Mouse (Mus musculus) liver, embryonic 13.5 days (tissue): ENCODE measurements around the gene Pycr1. TPM values are rescaled to one million over a fixed set of nuclear protein-coding genes. Genes with fewer than 3 reads are reported as not detected.

Source experiments
- ATAC-seq: fragments of 200-750 bp; cut with Nextera tagmentation; 2 replicates; pipeline ENCODE4 v1.8.0; 2017; ENCODE audit warnings: low read depth, mild to moderate bottlenecking, moderate number of reproducible peaks, moderate library complexity
- DNase-seq: peaks from one replicate; pipeline ENCODE4 v3.0.0; 2022
- H3K27ac ChIP-seq: fragments of 300-500 bp; sonication (generic); 2 replicates; pipeline ENCODE4 v1.5.1; 2015; ENCODE audit warnings: moderate library complexity, mild to moderate bottlenecking, inconsistent platforms
- H3K27me3 ChIP-seq: fragments of 300-500 bp; sonication (generic); 2 replicates; pipeline ENCODE4 v1.6.1; 2015; ENCODE audit warnings: mild to moderate bottlenecking, inconsistent platforms
- H3K36me3 ChIP-seq: fragments of 300-500 bp; sonication (generic); 2 replicates; pipeline ENCODE4 v1.6.1; 2015; ENCODE audit warnings: mild to moderate bottlenecking, inconsistent platforms
- H3K4me1 ChIP-seq: fragments of 300-500 bp; sonication (generic); replicated peaks from 2 replicates; pipeline ENCODE4 v1.6.1; 2015; ENCODE audit warnings: inconsistent platforms
- H3K4me2 ChIP-seq: fragments of 300-500 bp; sonication (generic); 2 replicates; pipeline ENCODE4 v1.6.1; 2015; ENCODE audit warnings: inconsistent platforms, mild to moderate bottlenecking, moderate library complexity
- H3K4me3 ChIP-seq: fragments of 300-500 bp; sonication (generic); replicated peaks from 2 replicates; pipeline ENCODE4 v1.5.1; 2015; ENCODE audit warnings: mild to moderate bottlenecking, inconsistent platforms
- H3K9ac ChIP-seq: fragments of 300-500 bp; sonication (generic); 2 replicates; pipeline ENCODE4 v1.6.1; 2015; ENCODE audit warnings: mild to moderate bottlenecking, inconsistent platforms
- H3K9me3 ChIP-seq: fragments of 300-500 bp; sonication (generic); replicated peaks from 2 replicates; pipeline ENCODE4 v1.6.1; 2016; ENCODE audit warnings: inconsistent platforms
- WGBS: fragments of 180-500 bp; shearing (Covaris S2); methylation state at CpG from one replicate; pipeline ENCODE4 v1.1.7; 2015; ENCODE audit not compliant: insufficient replicate concordance; 5-methylcytosine and 5-hydroxymethylcytosine counted together
- polyA plus RNA-seq: library from polyadenylated mRNA; unstranded; fragments of >200 nt; fragmentation: Nextera tagmentation; extraction: Ambion mirVana; gene quantifications from 2 replicates; pipeline ENCODE4 v1.2.1, GENCODE M21; 2015

The Pycr1 gene
- polyA plus RNA-seq, 1 experiment from 2014 or later, result 6.0 TPM

DNA sequence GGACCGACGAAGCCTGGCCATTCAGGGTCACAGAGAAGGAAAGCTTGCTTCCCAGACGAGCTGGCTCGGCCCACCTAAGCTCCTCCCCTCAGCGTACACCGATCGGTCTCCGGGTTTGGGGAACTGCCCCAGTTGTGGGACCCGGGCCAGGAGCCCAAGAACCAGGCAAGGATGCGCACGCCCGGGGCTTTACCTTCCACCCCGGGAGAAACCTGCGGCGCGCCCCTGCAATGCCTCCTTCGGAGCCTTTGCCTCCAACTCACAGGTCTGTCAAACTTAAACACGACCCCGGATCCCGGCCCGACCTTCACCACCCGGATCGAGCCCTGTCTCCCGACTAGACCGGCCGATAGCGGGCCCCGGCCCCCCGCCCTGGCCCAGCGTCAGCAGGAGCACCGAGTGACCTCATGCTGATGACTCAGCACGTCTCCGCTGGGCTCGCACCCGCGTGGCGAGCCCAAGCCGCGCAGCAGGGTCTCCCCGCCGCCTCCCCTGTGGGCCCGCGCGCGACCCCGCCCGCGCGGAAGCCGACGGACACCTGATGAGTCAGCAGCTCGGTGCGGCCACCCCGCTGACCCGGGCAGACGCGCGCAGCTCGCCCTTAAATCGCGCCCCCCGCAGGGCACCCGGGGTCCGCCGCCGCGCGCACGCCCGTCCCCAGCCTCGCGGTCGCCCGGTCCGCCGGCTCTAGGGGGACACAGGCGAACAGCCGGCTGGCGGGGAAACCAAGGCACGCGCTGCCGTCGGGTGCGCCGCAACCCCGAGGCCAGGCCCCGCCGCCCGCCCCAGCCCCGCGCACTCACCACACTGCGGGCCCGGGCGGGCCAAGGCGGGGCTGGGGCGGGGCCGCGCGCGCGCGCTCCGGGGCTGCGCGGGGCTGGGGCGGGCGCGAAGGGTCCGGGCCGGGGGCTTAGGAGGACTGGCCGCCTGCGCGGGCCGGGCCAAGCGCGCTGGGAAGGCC lies 10.7 kb downstream of the Pycr1 start:
- Histone ChIP-seq H3K9me3 (no peaks in the 10 kb centered on the region), H3K36me3 (peaks cover 15% of the 10 kb centered on the region), H3K27me3 (no peaks in the 10 kb centered on the region), H3K4me2 (peak overlapping the region; percentile 85), H3K4me1 (peaks cover 65% of the 10 kb centered on the region), H3K9ac (peak overlapping the region; percentile 99), H3K27ac (peak overlapping the region; percentile 100), H3K4me3 (peak overlapping the region; percentile 91)
- under 1% methylated on average over 102 of the region's 116 CpGs for WGBS
- peak; percentile 75 for ATAC-seq
- peak; percentile 78 for DNase-seq

DNA sequence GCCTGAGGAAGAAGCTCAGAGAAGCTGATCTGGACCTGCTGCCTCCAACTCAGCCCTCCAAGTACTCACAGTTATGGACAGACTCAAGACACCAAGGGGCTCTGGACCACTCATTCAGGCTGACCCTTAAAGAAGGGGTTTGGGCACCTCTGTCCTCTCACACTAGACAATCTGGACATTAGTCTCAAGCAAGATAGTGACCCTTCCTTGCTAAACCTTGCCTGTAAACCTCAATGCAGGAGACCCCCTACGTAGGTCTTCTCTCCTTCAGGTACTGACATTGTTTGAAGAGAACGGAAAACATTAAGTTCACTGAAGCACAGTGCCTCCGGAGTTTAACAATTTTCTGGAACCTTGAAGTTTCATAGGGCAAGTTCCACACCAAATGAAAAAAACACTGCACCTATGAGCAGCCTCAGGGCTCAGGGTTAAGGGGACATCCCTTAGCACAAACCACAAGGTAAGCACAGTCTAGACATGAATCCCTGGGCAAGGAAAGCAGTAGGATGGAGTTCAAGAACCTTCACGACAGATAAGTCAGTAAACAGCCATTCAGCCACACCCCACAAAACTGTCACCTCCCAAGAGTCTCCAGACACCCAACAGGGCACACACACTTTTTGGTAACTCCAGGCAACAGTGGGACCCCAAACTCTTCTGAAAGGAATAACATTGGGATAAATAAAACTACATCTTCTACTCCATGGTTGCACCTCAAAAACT lies 11.7 kb downstream of the Pycr1 start:
- peaks cover 25% of the 10 kb centered on the region for H3K36me3 ChIP-seq
- WGBS, result 36% methylated on average over 4 of the region's 4 CpGs
- peak; percentile 53 for DNase-seq
- H3K9ac ChIP-seq, result peak overlapping the region; percentile 99
- peaks cover 75% of the 10 kb centered on the region for H3K4me1 ChIP-seq
- peak overlapping the region; percentile 91 for H3K4me3 ChIP-seq
- H3K27me3 ChIP-seq, result no peaks in the 10 kb centered on the region
- ATAC-seq, result peak; percentile 36
- peak overlapping the region; percentile 100 for H3K27ac ChIP-seq
- peak overlapping the region; percentile 85 for H3K4me2 ChIP-seq
- no peaks in the 10 kb centered on the region for H3K9me3 ChIP-seq

DNA sequence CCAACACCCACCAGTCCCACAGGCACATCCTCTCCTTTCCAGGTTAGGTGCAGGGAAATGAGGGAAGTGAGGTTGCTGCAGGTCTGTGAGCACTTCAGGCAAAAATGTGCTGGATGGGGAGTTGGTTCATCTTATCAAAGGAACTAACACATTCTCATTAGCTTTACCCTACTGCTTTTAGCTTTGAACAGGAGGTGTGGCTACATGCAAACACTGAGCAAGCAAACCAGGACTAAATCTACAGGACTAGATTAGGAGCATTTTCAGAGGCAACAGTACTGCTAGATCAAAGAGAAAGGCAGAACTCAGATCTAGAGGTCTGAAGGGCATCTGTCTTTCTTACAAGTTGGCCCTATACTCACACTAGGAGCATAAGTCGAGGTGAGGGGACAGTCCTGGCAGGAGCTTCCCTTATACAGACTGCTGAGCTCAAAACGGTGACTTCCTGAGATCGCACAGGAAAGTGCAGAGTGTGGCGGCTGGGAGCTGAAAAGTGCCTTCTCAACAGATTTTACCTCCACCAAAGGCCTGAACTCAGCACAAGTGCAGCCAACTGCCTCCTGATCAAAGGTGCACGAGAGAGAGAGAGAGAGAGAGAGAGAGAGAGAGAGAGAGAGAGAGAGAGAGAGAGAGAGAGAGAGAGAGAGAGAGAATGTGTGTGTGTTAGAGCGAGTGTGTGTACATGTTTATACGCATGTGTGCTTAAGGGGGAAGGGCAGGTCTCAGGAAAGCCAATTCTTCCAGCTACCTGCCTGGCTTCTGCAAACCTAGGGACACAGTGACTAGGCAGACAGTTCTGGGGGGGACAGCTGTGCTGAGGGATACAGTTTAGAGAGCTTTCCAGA lies 12.5 kb downstream of the Pycr1 start:
- no peak for DNase-seq
- H3K27me3 ChIP-seq, result no peaks in the 10 kb centered on the region
- H3K9me3 ChIP-seq, result no peaks in the 10 kb centered on the region
- H3K4me1 ChIP-seq, result peaks cover 81% of the 10 kb centered on the region
- 11% methylated on average over 7 of the region's 7 CpGs for WGBS
- H3K4me2 ChIP-seq, result peak overlapping the region; percentile 85
- H3K27ac ChIP-seq, result peak overlapping the region; percentile 100
- ATAC-seq, result no peak
- H3K9ac ChIP-seq, result peak overlapping the region; percentile 99
- H3K4me3 ChIP-seq, result peak overlapping the region; percentile 91
- H3K36me3 ChIP-seq, result peaks cover 33% of the 10 kb centered on the region

DNA sequence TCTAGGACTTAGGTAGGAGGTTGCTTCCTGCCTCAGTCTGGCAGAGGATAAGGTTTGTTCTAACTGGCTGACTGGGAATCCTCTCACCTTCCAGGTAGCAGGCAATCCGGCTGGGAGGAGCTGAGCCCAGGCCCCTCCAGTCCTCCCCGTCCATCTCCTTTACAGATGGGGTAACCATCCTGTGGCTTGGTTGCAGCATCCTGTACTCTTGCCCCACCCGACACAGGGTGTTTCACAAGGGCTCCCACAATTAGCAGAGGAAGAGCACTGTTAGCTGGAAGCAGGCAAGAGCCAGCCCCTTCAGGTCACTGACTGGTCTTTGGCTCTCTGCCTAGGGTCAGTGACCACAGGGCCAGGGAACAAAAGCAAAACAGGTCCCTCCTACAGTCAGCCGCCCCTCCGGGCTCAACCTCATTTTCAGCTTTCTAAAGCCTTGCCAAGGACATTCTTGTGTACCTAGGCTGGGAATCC lies 13.1 kb downstream of the Pycr1 start:
- ATAC-seq (peak; percentile 34), DNase-seq (peak; percentile 49)
- Histone ChIP-seq H3K27me3 (no peaks in the 10 kb centered on the region), H3K9me3 (no peaks in the 10 kb centered on the region), H3K4me2 (peak overlapping the region; percentile 85), H3K4me1 (peaks cover 85% of the 10 kb centered on the region), H3K4me3 (peak overlapping the region; percentile 91), H3K9ac (peak overlapping the region; percentile 99), H3K36me3 (peaks cover 34% of the 10 kb centered on the region), H3K27ac (peak overlapping the region; percentile 100)
- 20% methylated on average over 5 of the region's 5 CpGs for WGBS

DNA sequence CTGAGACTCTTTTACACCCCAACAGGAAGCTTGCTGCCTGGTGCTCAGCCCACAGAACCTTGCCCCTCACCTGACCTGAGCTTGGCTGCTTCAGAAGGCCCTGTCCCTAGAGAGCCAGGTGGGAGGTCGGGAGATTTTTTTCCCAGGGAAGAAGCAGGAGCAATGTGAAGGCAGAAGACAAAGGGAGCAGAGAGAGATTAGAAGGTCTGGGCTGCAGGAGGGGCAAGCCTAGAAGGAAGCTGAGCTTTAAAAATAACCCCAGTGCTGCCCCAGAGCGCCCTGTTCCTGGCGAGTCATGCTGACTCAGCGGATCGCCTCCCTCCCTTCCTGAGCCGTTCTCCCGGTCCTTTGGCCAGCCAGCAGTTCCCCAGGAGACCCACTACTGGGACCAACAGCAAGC lies 13.7 kb downstream of the Pycr1 start:
- Histone ChIP-seq H3K27ac (peak overlapping the region; percentile 100), H3K4me3 (peak overlapping the region; percentile 91), H3K36me3 (peaks cover 34% of the 10 kb centered on the region), H3K9me3 (no peaks in the 10 kb centered on the region), H3K4me1 (peaks cover 86% of the 10 kb centered on the region), H3K27me3 (no peaks in the 10 kb centered on the region), H3K9ac (peak overlapping the region; percentile 99), H3K4me2 (peak overlapping the region; percentile 85)
- ATAC-seq (peak; percentile 61), DNase-seq (peak; percentile 82)
- 4% methylated on average over 7 of the region's 7 CpGs for WGBS

DNA sequence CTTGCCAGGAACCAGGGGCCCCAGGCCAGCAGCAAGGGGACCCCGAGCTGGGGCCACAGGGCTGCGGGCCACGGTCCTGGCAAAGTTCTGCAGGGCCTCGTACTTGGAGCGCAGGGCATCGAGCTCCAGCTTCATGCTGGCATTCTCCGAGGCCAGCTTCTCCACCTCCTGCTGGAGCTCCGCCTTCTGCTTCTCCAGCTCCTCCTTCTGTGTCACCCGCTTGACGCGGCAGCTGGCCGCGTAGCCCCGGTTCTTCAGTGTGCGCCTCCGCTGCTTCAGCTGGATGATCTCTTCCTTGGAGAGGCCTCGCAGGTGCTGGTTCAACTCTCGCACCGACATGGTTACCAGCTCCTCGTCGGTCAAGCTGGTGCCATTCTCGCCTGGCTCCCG lies 14.2 kb downstream of the Pycr1 start:
- peaks cover 80% of the 10 kb centered on the region for H3K4me1 ChIP-seq
- H3K36me3 ChIP-seq, result peaks cover 34% of the 10 kb centered on the region
- H3K27ac ChIP-seq, result peak overlapping the region; percentile 100
- no peaks in the 10 kb centered on the region for H3K9me3 ChIP-seq
- H3K4me2 ChIP-seq, result peak overlapping the region; percentile 85
- no peaks in the 10 kb centered on the region for H3K27me3 ChIP-seq
- DNase-seq (peak; percentile 70), ATAC-seq (0 out of 2 replicates have a peak, but pooled peaks have one; percentile 8)
- WGBS, result 40% methylated on average over 23 of the region's 23 CpGs
- H3K4me3 ChIP-seq, result peak overlapping the region; percentile 91
- peak overlapping the region; percentile 99 for H3K9ac ChIP-seq

DNA sequence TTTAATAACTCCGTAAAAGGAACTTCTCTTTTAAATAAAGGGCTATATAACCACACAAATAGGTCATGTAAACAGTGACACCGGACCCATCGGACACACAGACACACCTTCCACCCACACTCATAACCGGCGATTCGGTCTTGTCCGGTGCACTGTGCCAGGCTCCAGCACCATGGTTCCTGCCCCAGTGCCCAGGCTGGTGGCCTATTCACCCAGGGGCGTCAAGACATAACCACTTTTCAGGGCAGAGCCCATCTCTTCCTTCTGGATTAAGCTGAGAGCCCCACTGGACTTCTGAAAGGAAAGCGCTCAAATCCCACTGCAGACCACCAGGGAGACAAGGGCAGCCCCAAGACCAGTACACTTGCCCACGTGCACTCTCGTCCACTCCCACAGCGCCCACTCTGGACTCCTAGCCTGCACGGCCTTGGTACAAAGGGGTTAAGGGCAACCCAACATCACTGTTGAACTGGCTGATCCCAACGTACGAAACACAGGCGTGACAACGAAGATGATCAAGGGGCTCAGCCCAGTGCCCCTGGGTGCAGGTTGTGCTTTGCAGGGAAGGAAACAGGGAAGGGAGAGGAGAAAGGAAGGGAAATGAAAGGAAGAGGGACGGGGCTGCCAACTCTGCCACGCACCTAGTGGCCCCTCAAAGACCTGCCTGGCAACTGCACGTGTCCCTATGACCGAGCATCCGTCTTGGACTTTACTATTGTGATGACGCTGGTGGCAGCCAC lies 14.8 kb downstream of the Pycr1 start:
- no peak for ATAC-seq
- no peaks in the 10 kb centered on the region for H3K27me3 ChIP-seq
- H3K4me2 ChIP-seq, result peak overlapping the region; percentile 85
- H3K9me3 ChIP-seq, result no peaks in the 10 kb centered on the region
- H3K4me3 ChIP-seq, result peak overlapping the region; percentile 91
- peak overlapping the region; percentile 99 for H3K9ac ChIP-seq
- H3K27ac ChIP-seq, result peak overlapping the region; percentile 100
- peaks cover 80% of the 10 kb centered on the region for H3K4me1 ChIP-seq
- H3K36me3 ChIP-seq, result peaks cover 35% of the 10 kb centered on the region
- no peak for DNase-seq
- WGBS, result 82% methylated on average over 23 of the region's 23 CpGs

DNA sequence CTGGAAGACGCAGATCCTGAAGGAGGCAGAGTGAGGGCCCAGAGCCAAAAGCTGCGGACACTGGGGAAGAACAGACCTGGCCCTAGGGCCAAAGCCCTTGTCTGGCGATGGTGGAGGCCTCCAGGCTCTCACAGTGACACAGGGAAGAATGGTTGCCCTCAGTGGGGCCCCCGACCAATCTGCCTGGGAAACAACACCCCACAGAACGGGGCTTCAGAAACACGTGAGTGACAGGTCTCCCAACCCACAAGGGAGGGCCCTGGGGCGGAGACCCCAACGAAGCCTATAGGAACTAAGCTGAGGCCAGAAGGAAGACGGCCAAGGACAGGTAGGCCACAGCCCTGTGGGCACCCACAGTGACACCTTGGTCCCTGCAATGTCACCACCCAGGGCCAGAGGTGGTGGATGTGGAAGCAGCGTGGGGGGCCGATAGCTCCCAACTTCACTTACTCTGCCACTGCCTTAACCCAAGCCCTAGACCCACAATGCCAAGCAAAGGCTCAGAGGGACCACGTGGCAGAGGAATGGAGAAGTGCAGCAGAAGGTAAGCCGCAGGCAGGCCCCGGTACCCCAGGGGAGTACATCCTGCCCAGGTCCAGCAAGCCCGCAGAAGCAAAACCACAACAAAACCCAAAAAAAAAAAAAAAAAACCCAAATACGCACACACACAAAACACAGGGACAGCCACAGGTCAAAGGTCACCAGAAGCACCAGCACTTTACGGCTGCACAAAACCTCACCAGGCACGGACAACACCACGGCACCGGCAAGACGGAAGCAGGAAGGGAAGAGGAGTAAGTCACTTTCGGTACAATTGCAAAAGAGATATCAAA lies 15.9 kb downstream of the Pycr1 start:
- H3K9me3 ChIP-seq, result no peaks in the 10 kb centered on the region
- ATAC-seq (no peak), DNase-seq (no peak)
- peak overlapping the region; percentile 50 for H3K4me2 ChIP-seq
- peak overlapping the region; percentile 97 for H3K27ac ChIP-seq
- no peaks in the 10 kb centered on the region for H3K27me3 ChIP-seq
- peaks cover 89% of the 10 kb centered on the region for H3K4me1 ChIP-seq
- WGBS, result 37% methylated on average over 22 of the region's 22 CpGs
- peak overlapping the region; percentile 29 for H3K4me3 ChIP-seq
- H3K36me3 ChIP-seq, result peaks cover 46% of the 10 kb centered on the region
- H3K9ac ChIP-seq, result peak overlapping the region; percentile 56

DNA sequence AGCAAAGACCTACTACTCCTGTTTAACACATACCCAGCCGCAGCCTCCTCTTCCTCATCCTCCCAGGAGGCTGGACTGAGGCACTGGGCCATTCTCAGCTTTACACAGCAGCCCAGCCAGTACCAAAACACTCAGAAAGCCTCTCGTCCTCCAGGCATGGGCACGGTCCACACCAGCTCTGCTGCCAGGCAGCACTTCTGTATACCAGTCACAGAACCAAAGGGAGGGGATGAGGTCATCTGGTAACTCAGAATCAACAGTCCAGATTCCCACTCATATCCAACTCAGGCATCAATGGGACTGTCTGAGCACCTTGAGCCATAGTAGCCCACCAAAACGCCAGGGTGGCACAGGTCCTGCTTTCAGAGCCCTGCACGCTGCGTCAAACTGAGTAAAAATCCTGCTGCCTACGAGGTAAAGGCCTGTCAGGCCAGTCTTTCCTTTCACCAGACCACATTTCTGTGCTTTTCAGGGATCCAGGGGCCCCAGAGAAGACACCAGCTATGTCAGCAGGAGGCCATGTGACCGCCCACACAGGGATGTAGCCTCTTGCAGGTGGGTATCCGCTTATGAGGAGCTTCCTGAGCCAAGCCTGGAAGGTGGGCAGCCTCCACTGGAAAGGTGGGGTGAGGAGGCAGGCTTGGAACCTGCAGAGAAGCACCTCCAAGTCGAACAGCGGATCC lies 16.6 kb downstream of the Pycr1 start:
- 84% methylated on average over 11 of the region's 11 CpGs for WGBS
- ATAC-seq (no peak), DNase-seq (no peak)
- peak overlapping the region; percentile 56 for H3K9ac ChIP-seq
- H3K36me3 ChIP-seq, result peaks cover 53% of the 10 kb centered on the region
- H3K4me3 ChIP-seq, result no peak overlapping the region; the same call in 1 of the 2 replicates
- H3K4me1 ChIP-seq, result peaks cover 88% of the 10 kb centered on the region
- peak overlapping the region; percentile 50 for H3K4me2 ChIP-seq
- peak overlapping the region; percentile 97 for H3K27ac ChIP-seq
- H3K27me3 ChIP-seq, result no peaks in the 10 kb centered on the region
- H3K9me3 ChIP-seq, result no peaks in the 10 kb centered on the region
